Mouse (Mus musculus) testis, adult 2 months (tissue): Measurements from ENCODE around the gene Sec24d.

ENCODE experiments used
- CTCF ChIP-seq: fragments of 200-500 bp; IDR thresholded peaks from 2 replicates; pipeline ENCODE4 v1.5.1; 2012; ENCODE audit warnings: low read depth, mild to moderate bottlenecking, inconsistent platforms, low read length, moderate library complexity; ENCODE audit not compliant: control insufficient read depth, insufficient read depth, insufficient replicate concordance
- POLR2A ChIP-seq: fragments of 200-500 bp; IDR thresholded peaks from 2 replicates; pipeline ENCODE4 v1.6.1; 2012; ENCODE audit warnings: low read depth, mild to moderate bottlenecking, inconsistent platforms, low read length, moderate library complexity; ENCODE audit not compliant: control insufficient read depth

- TF ChIP-seq POLR2A = no peak
- no peak for TF ChIP-seq CTCF
Observed at GRCm38 (mm10) chr3:123335480-123335879, 68.2 kb downstream of the Sec24d start.
